Mouse (Mus musculus): Measurements from ENCODE around the gene Mccc1.

GRCm38 (mm10) chr3:35918229-35918628, 82.2 kb downstream of the Mccc1 start:
- no peak for TF ChIP-seq POLR2A (IDR thresholded peaks at IDR 0.05; ENCODE audit: borderline replicate concordance, low read depth, low read length)
- TF ChIP-seq CTCF (IDR thresholded peaks at IDR 0.05; ENCODE audit: low read depth, low read length): no peak

Data from bone marrow macrophage, adult 2 months (primary cell).